Mouse (Mus musculus): ENCODE data around the gene Syt12.
"Not testable (repeated sequence)": the region's sequence is repeated elsewhere in the genome, so short reads cannot be mapped to it uniquely, and the experiment has no call there.

The Syt12 gene

GRCm38 (mm10) chr19:4491080-4491695 lies 13.9 kb upstream of the Syt12 start:
- peak; percentile 31 for DNase-seq (ENCODE audit: low read depth)

DNA sequence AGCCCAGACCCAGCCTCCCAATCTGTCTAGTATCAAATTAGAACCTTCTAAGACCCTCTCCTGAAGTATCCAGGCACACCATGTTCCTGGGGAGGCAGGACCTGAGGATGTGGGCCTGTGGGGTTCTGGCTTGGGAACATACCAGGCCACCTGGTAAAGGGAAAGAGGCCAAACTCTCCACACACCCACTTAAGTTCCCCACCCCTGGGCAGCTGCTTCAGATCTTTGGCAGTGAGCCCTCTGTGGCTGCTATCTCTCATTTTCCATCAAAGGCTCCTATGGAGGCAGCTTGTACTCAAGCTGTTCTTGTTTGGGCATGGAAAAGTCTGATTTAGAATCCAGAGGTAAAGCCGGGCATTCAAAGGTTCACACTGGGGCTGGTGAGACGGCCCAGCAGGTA lies 10.6 kb upstream of the Syt12 start:
- no peak for DNase-seq (ENCODE audit: low read depth)

DNA sequence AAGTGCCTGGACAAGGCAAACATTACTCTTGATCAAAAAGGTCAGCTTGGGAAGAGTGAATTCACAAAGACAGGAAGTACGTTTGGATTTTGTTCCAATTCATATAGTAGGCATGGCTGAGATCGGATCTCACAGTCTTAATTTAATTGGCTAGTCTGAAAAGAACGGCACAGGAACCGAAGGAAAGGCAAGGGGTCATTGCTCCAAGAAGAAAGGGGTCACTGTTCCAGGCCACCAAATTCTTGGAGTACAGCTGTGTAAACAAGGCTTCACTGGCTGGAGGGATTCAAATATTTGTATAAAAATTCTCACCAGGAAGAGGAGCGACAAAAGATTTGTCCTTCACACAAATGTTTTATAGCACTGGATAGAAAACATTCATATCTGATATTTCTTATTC lies 7.8 kb upstream of the Syt12 start:
- no peak for DNase-seq (ENCODE audit: low read depth)

GRCm38 (mm10) chr19:4482111-4482859 lies 5.0 kb upstream of the Syt12 start:
- DNase-seq (ENCODE audit: low read depth): peak; percentile 40

DNA sequence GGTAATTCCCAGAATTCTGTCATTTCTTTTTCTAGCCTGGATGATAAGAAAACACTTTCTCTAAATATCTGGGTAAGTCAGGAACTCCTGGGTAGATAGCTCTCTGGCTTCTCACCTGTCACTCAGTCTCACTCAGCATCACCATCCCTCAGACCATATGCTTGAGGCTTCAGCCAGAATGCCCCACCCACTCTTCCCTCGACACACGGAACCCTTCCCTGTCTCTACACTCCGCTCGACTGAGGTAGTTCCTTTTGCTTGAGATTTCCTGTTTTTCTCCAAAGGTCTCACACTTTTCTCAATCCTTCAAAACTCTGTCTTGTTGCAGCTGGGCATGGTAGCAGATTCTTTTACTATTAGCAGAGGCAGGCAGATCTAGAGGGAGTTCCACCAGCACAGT lies 4.1 kb upstream of the Syt12 start:
- no peak for DNase-seq (ENCODE audit: low read depth)

- DNase-seq (ENCODE audit: low read depth): no peak
Observed at GRCm38 (mm10) chr19:4480041-4480440, 2.8 kb upstream of the Syt12 start.

- peak; percentile 38 for DNase-seq (ENCODE audit: low read depth)
Observed at GRCm38 (mm10) chr19:4478190-4478516, 906 bp upstream of the Syt12 start.

DNA sequence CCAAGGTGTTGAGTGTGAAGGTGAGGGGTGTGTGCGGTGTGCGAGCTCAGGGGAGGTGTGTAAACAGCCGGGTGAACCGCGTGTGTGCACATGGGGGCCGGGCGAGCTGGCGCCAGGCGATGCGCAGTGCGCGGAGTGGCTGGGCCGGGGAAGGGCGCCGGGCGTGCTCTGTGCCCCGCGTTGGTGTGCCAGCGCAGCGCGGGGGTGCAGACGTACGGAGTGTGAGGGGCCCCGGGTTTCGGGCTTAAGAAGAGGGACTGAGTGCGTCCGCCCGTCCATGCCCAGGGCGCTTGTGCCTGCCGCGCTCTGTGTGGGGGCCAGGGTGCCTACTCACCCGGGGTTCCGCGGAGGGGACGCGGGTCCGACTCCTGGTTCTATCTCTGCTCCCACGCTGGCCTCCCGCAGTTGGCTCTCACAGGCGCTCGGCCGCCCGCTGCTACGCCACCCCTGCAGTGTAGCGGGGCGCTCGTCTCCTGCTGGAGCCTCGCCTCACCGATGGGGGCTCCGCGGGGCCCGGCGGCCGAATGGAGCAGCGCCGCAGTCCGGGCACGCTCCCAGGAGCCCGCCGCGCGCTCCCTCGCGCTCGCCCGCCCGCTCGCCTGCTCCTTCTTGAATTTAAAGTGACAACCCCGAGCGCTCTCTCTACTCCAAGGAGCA lies 518 bp downstream of the Syt12 start:
- no peak for DNase-seq (ENCODE audit: low read depth)

- DNase-seq (ENCODE audit: low read depth): no peak
Observed at GRCm38 (mm10) chr19:4475224-4475925, 1.9 kb downstream of the Syt12 start.

GRCm38 (mm10) chr19:4474739-4475138 lies 2.5 kb downstream of the Syt12 start:
- DNase-seq (ENCODE audit: low read depth): no peak

DNA sequence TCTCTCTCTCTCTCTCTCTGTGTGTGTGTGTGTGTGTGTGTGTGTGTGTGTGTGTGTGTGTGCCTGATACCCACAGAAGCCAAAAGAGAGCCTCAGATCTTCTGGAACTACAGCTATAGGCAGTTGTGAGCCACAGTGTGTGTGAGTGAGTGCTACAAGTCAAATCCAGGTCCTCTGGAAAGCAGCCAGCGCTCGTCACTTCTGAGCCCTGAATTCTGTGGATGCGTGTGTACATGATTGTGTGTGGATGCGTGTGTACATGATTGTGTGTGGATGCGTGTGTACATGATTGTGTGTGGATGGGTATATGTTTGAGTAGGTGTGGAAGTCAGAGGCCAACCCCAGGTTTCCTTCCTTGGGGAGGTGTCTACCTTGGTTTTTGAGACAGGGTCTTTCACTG lies 3.7 kb downstream of the Syt12 start:
- DNase-seq (ENCODE audit: low read depth): no peak

DNA sequence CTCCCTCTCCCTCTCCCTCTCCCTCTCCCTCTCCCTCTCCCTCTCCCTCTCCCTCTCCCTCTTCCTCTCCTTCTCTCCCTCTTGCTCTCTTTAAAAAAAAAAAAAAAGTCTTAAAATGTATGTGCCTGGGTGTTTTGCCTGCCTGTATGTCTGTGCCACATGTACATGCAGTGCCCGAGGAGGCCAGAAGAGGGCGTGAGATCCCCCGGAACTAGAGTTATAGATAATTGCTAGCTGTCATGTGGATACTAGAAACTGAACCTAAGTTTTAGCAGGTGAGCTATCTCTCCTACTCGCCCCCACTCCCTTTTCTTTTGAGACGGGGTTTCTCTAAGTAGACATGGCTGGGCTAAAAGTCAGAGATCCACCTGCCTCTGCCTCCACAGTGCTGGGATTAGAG lies 8.9 kb downstream of the Syt12 start:
- peak; percentile 58 for DNase-seq (ENCODE audit: low read depth)

- DNase-seq (ENCODE audit: low read depth): no peak
Observed at GRCm38 (mm10) chr19:4464666-4465065, 12.6 kb downstream of the Syt12 start.

- no peak for DNase-seq (ENCODE audit: low read depth)
Observed at GRCm38 (mm10) chr19:4461981-4462380, 15.3 kb downstream of the Syt12 start.

GRCm38 (mm10) chr19:4456227-4456626 lies 21.0 kb downstream of the Syt12 start:
- DNase-seq (ENCODE audit: low read depth): peak; percentile 60

GRCm38 (mm10) chr19:4455071-4455800 lies 22.0 kb downstream of the Syt12 start:
- DNase-seq (ENCODE audit: low read depth): peak; percentile 75

DNA sequence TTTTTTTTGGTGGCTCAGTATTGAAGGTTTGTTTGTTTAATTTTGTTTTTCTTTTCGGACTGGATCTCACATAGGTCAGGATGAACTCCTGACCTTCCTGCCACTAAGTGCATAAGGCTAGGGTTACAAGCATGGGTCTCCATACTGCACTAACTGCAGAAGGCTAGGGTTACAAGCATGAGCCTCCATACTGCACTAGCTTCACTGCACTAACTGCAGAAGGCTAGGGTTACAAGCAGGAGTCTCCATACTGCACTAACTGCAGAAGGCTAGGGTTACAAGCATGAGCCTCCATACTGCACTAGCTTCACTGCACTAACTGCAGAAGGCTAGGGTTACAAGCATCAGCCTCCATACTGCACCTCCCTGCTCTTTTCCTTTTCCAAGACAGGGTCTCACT lies 23.2 kb downstream of the Syt12 start:
- not testable (repeated sequence) for DNase-seq (ENCODE audit: low read depth)

- DNase-seq (ENCODE audit: low read depth): peak; percentile 77
Observed at GRCm38 (mm10) chr19:4452525-4452924, 24.7 kb downstream of the Syt12 start.

- DNase-seq (ENCODE audit: low read depth): no peak
Observed at GRCm38 (mm10) chr19:4451965-4452364, 25.3 kb downstream of the Syt12 start.

- DNase-seq (ENCODE audit: low read depth): no peak
Observed at GRCm38 (mm10) chr19:4451098-4451497, 26.1 kb downstream of the Syt12 start.

DNA sequence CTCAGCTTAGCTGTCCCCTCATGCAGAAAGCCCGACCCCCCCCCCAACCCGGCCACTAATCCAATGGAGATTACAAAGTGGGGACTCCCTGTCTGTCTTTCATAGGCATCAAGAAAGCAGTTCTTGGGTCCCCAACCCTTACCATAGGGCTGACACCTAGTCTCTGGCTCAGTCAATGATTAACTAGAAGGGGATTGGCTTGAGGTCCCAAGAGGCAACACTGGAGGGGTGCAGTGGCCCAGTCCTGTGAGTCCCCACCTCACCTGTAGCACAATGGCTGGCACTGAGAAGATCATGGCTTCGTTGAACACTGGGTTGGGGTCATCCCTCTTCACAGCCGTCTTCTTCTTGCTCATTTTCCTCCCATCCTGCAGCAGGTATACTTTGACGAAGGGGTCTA lies 26.6 kb downstream of the Syt12 start:
- no peak for DNase-seq (ENCODE audit: low read depth)

DNA sequence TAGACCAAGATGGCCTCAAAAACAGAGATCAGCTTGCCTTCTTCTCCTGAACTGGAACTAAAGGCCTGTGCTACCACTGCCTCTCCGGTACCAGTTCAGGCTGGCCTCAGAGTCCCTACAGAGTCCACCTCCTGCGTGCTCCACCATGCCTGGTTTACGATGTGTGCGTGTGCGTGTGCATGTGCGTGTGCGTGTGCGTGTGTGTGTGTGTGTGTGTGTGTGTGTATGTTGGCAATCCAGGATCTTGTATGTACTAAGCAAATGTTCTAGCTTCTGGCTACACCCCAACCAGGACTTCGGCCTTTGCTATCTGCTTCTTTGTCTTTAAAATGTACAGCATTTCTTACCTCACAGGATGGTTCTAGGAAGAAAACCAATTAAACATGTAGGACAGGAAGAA lies 28.0 kb downstream of the Syt12 start:
- DNase-seq (ENCODE audit: low read depth): no peak
